Mouse (Mus musculus) left cerebral cortex, postnatal 36 days (tissue): ENCODE data around the gene Nos3. TPM values are rescaled to one million over a fixed set of nuclear protein-coding genes. Genes with fewer than 3 reads are reported as not detected.
A peak's percentile ranks its signal among the peaks of the same experiment; 100 is the strongest.

Experiments used
- DNase-seq, 2 experiments: peaks; one replicate each; pipeline ENCODE4 v3.0.0; 2021 to 2022; ENCODE audit warnings: low spot score in 2 of 2, mixed read lengths in 1 of 2
- intact Hi-C: fragments of 180-260 bp; cut with DNase I; formaldehyde crosslinking; loops from one replicate; pipeline ENCODE4 v1.15.1; 2025
- total RNA-seq, 2 experiments: library from RNA; stranded (reverse); gene quantifications; 2 replicates each; pipeline ENCODE4 v1.2.3; 2021

Nos3 gene
- total RNA-seq, 2 experiments from 2014 or later: 6.9 to 10.8 TPM

DNA sequence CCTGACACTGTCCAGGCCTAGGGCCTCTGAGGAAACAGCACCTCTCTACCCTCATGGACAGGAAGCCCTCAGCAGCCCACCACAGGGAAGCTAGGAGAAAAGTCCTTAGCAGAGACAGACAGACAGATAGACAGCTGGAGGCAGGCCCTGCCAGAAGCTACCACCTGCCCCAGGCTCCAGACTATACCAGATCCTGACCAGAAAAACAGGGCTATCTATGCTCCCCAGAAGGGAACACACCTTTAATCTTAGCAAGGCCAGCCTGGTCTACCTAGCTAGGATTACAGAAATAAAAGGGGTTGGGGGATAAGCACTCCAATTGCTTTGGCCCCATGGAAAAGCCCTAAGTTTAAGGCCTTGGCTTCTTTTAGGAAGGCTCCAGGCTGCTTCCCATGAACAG lies 21.2 kb upstream of the Nos3 start:
- no peak for DNase-seq
- intact Hi-C loops: no loop called here

DNA sequence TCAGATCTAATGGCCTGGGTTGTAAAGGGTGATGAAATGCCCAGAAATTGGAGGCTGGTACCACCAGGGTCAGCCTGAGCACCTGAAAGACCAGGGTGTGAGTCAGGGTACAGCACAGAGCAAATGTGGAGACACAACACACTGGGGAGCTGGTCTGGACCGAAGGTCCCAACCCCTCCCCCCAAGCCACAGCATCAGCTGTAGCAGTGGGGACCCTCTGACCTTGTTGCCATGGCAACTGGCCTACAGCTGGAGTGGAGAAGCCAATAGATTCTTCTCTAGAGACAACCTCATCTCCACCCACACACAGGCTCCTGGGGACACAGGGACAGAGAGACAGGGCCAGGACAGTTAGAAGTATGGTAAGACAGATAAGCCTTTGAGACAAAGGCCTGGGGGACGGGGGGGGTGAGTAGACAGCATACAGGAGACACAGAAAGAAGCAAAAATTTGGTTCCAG lies 20.6 kb upstream of the Nos3 start:
- no peak for DNase-seq
- intact Hi-C loops: no loop called here

DNA sequence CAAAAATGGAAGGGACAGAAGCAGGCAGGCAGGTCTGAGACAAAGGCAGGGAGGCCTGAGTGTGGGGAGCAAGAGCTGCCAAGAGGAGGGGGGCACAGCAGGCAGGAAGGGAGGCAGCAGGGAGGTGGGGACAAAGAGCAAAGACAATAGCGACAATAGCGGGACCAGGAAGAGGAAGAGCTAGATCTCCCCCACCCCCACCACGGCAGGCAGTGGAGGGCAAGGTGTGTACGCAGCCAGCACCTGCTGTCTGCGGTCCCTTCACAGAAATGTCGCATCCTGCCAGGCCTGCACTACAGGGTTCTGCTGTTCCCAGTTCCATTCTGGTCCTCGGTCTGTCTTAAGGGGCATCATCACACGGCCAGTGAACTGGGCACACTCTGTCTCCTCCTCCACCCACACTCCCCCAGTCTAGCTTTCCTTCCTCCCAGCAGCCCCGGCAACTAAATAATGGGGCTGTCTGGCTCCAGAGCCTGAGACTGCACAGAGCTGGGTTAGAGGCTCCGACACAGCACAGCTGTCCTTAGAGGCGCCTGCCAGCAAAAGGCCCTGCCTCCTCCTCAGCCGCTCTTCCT lies 20.0 kb upstream of the Nos3 start:
- intact Hi-C loops: no loop called here
- no peak for DNase-seq

DNA sequence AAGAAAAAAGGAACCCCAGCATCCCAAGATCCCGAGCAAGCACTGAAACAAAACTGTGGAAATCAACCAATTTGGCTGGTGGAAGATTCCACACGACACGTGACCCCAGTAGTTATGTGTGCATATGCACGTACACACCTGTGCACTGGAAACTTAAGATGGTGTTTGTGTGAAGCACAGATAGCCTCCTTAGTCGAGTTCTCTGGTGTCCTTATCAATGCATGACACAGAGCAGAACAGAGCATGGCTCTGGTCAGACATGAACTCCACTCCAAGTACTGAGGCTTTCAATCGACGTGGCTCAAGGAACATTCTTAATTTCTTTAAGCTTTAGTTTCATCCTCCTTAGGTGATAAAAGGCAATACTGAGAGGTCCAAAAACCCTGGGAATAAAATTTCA lies 18.3 kb upstream of the Nos3 start:
- DNase-seq: no peak
- intact Hi-C loops: no loop called here

DNA sequence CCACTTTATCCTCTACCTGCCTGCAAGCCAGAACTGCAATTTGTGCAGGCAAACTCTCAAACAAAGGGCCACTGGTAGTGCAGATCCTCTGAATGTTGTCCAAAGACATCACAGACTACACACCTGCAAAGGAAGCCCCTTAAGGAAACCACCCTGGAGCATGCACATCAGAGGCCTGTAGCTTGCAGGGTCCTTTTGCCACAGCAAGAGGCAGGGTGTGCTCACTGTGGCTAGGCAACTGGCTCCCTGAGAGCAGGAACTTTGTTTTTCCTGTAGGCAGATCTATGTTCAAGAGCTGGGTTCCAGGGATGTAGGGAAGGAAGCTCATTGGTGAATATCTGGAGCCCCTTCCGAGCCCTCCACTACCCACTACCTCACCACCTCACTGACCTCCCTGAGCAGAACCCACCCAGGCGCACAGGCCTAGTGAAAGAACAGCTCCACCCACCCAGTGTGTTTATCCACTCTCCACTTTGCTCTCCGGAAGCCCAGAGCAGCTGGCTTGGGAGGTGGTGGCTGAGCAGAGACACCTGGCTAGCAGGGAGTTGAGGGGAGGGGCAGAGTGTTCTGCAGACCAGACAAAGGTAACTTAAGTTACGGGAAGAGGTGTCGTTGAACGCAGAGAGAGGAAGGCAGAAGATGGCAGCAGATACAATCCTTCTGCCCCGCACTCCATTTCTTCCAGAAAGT lies 17.3 kb upstream of the Nos3 start:
- no peak for DNase-seq
- intact Hi-C loops: no loop called here

DNA sequence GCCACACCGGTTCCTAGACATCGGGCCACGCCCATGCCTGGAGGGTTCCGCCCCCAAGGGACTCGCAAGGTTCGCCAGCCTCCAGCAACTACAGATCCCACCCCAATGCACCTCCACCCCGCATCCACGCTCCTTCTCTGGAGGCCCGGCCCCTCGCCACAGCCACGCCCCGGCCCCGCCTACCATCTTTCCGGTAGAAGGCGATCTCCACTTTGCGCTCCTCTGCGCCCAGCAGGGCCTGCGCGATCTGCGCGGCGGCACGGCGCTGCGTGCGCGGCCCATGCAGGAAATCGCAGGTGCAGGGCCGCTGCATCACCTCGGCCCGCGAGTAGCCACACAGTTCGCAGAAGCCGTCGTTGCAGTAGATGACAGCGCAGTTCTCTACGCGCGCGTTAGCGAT lies 16.5 kb upstream of the Nos3 start:
- intact Hi-C loops: no loop called here
- DNase-seq: peak; percentile 65 to 74

DNA sequence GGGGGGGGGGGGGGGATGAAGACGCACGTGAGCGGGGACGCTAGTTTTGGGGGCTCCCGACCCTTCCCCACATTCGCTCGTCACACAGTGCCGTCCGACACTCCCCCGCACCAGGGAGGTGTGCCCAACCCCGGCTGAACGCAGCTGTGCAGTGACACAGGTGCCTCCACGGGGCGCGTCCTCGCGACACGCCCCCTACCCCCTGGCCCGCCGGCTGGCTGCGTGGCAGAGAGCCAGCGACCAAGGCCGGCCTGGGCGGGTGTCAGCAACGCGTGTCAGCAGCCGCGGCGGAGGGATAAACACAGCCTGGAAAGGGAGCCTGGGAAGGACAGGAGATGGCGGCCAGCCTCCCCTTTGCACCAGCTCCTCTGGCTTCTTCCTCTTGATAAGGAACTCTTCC lies 16.1 kb upstream of the Nos3 start:
- DNase-seq: no peak
- intact Hi-C loops: no loop called here

DNA sequence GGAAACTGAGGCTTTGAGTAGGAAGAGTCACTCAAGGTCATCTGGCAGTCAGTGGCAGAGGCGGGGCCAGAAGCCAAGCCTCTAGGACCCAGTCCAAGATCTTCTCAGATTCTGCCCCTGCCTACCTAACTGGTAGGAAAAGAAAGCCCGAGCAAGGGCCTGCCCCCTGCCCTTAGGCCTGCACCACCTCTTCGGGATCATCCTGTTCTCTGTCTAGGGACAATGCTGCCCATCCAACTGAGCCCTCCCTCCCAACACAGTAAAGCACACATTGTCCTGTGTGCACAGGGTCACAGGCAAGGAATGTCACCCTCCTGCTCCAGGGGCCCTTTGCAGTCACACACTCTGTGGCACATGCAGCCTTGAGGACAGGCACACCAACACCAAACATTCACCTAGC lies 14.5 kb upstream of the Nos3 start:
- intact Hi-C loops: loop anchor here (5.0 kb wide), 2 partner anchors 37 to 183 kb away; no protein-coding TSS in a partner anchor

DNA sequence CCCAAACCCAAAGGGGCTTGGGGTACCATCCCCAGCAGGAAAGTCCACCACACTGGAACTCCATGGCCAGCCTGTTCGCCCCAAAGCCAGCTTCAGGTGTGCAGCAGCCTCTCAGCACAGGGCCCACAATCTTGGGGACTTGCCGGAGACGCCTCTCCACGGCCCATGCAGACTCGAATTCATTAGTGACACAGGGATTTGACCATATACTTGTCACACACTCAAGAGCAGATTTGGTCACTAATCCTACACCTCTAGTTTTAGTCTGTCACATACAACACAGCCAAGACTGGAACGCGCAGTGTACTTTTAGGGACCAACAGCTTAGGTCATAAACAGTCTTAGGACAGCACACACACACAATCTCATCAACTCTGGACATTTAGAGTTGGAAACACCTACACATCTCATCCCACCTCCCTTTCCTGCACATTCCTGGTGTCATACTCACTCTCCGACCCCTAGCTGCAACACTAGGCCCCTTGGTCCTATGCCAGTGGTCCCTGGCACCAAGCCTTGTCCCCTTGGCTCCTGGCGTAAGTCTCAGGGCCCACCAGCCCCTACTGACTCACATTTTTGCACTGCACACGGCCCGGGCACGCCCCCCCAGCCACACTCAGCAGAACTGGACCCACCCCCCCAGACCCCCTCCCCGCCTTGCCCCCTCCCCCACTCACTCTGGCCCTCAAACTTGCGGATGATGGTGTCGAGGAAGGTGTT lies 13.9 kb upstream of the Nos3 start:
- intact Hi-C loops: loop anchor here (5.0 kb wide), 2 partner anchors 37 to 183 kb away; no protein-coding TSS in a partner anchor

More for the DNA sequence above, 14.5 kb upstream of the Nos3 start:
- no peak for DNase-seq

DNA sequence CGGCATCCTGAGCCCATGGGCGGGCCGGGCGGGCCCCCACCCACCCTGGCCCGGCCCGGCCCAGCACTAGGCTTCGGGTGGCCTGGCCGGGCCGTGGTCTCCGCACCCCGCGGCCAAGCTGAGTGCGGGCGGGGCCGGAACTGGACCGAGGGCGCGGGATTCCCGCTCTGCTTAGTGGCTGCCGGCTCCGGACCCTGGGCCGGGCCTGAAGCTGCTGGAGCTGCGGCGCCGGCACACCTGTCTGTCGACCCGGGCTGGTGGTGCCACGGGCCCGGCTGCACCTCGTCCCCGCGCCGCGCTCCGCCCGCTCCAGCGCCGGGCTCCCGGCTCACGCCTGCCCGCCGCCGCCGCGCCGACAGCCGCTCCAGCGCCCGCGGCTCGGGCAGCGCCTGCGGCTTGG lies 13.3 kb upstream of the Nos3 start, which contains the start of gene Kcnh2:
Gene Kcnh2, minus strand, starts transcription at position 327 of the 400 bp plus-strand sequence.
- DNase-seq: no peak
- intact Hi-C loops: loop anchor here (5.0 kb wide), 2 partner anchors 36 to 184 kb away; no protein-coding TSS in a partner anchor

More for the DNA sequence above, 13.9 kb upstream of the Nos3 start:
- DNase-seq: no peak

DNA sequence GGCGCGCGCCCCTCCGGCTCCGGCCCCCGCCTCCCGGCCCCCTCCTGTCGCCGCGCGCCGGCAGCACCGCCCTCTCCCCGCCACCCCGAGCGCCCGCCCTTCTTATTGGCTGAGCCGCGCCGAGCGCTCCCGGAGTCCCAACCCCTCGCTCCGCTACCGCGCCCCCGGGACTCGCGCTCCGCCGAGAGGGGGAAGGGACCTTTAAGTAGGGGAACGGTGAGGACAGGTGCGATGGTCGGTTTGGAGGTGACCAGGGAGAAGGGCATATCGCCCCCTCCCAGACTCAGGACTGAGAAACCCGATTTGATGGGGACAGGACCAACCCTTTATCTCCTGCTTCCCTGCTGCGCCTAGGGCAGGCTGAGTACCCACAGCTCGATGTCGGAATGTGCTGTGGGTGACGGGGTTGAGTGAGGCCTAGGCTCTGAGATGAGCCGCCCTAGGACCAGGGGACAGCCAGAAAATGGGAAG lies 12.9 kb upstream of the Nos3 start:
- intact Hi-C loops: loop anchor here (5.0 kb wide), 2 partner anchors 36 to 184 kb away; no protein-coding TSS in a partner anchor
- peak; percentile 88 to 90 for DNase-seq

DNA sequence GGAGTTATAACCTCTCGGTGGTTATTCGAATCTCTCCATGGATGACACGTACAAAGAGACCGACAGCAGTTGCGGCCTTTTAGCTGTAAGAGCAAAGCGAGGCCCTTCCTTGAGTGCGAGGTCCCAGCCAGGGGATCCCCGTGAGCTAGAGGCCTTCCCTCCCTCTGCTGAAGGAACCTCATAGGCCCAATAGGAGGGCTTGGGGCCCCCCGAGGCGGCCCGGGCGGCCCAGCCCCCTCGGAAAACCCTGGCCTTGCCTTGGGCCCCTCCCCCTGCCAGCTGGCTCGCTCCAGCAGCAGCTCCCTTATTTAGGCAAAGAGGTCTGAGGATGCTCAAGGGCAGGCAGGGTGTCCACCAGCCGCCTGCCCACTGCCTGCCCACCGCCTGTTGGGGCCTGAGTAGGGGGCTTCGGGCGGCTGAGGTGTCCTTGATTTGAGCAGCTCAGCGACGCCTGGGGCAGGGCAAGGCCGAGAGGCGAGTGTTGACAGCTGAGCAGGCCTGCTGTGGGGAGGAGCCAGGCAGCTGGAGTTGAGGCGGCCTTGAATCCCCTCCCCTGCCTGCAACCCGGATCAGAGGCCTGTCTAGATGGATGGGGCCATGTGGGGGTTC lies 12.3 kb upstream of the Nos3 start:
- DNase-seq: no peak

DNA sequence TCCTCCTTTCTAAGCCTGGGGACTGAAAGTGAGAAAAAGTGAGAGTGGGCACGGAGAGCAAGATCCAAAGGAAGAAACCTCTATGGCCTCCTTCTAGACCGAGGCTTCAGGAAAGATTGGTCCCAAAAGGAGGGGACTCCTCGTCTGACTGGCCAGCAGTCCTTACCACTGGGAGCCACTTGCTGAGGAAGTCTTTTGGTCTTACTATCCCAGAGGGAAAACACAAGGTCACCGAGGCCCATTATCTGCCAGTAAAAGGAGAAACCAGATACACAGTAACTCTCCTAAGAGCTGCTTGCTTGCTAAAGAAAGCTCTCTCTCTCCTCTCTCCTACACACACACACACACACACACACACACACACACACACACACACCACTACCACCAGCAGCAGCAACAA lies 11.3 kb upstream of the Nos3 start:
- no peak for DNase-seq
- intact Hi-C loops: loop anchor here (5.0 kb wide), 2 partner anchors 34 to 186 kb away; no protein-coding TSS in a partner anchor

More for the DNA sequence above, 12.3 kb upstream of the Nos3 start:
- intact Hi-C loops: loop anchor here (5.0 kb wide), 2 partner anchors 35 to 185 kb away; no protein-coding TSS in a partner anchor

DNA sequence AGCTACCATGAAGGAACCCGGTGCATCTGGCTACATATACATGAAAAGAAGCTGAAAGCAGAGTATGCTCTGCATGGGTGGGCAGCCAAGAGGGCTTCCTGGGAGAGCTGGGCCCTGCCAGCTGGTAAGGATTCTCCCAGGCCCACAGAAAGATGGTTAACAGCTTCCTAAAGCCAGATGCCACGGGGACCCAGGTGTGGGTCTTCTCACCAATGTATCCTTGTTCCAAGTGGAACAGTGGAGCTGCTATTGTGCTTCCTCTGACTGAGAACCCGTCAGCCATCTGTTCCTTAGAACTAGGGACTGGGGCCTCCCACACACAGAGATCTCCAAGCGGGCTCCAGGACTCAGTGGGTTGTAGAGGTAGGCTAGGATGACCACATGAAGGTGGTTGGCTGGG lies 7.8 kb upstream of the Nos3 start:
- intact Hi-C loops: no loop called here
- DNase-seq: no peak

DNA sequence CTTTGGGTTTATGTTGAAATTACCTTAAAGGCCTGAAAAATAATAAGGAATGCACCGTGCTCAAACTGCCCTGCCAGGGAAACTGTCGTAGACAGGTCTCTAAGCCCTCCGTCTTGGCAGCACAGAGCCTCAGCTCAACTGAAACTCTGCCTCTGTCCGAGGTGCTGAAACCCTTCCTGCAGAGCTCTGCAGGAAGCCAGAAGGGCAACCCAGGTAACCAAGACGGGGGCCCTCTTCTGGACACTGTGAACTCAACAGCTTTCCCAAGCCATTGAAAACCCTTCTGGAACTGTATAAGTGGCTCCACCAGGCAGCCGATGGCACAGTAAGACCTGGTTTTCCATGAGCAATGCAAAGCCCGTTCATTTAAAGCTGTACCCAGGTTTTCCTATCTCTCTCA lies 7.1 kb upstream of the Nos3 start:
- no peak for DNase-seq
- intact Hi-C loops: no loop called here

DNA sequence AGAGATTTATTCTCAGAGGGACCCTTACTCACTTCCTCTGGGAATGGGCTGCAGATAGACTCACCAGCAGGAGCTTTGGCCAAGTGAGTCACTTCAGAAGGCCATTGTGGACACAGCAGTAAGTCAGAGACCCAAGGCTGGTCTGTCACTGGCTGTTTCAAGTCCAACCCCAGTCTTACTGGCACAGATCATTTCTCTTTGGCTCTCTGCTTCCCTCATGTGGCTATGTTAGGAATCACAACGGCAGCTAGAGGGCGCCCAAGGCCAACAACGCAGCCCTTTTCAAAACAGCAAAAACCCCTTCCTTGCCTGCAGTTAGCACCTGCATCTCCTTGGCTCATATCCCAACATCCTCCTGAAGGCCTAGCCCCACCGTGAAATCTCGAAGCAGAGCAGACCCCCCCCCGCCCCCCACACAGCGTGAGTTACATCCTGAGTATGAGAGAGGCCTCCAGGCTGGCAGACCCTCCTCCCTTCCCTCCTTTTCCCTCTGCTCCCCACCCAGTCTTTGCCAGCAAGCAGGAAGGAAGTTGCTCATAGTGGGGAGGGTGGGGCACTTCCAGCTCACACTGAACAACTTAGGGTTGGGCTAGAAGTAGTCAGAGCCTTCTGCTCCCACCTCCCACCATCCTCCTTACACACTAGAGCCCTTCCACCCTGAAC lies 3.7 kb upstream of the Nos3 start:
- intact Hi-C loops: loop anchor here (2.0 kb wide), 1 partner anchor 94 kb away; no protein-coding TSS in a partner anchor
- peak; percentile 73 to 84 for DNase-seq

DNA sequence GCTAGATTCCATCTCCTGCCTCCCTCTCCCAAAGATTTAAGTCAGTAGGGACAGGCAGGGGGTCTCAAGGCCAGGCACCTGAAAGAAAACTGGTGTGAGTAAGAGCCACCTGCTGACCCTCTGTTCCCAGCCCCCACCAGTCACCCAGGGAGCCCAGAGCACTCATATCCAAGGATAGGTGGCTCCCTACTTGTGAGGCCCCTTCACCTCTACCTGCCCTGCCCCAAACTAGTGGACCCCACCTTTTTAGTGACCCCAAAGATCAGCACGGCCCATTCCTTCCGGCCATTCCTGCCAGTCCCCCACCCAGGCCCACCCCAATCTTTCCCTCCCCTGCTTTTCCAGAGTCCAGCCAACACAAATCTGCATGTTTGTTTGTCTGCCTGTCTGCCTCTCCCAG lies 1.1 kb upstream of the Nos3 start:
- no peak for DNase-seq
- intact Hi-C loops: no loop called here

DNA sequence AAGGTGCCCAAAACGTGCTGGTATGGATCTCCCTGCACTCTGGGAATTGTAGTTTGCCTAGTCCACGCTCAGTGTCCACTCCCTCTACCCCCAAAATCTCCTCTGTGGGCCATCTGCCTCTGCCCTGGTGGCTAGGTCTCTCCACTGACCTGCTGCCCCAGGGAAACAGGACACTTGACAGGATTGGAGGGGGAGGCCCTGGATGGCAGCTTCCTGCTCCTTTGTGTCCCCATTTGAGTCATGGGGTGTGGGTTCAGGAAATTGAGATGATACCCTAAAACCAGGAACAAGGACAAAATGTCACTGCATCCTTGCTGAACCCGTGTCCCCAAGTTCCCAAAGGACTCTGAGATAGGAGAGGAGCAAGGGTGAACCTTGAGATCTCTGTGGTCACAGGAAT lies 549 bp upstream of the Nos3 start:
- intact Hi-C loops: no loop called here
- no peak for DNase-seq

DNA sequence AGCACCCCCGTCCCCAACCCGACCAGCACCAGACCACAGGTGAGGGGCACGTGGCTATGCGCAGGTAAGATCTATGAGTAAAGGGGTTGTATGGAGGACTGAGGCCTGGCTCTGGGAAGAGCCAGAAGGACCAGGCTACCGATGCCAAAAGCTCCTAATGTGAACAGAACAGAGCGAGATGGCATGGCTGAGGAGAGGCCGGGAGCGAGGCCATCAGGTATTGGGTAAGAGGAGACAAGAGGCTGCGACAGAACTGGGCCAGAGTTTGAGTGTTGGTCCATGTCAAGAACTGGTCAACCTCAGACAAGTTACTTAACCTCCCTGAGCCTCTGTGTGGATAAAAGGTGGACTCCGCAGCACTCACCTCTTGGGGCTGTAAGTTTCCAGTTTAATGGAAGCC lies 353 bp downstream of the Nos3 start:
- intact Hi-C loops: no loop called here
- no peak for DNase-seq
